Mouse (Mus musculus): Measurements from ENCODE around the gene Apoc1. TPM values are rescaled to one million over a fixed set of nuclear protein-coding genes. Genes with fewer than 3 reads are reported as not detected.

The Apoc1 gene
- total RNA-seq, 4 experiments from 2014 or later: 5.3 to 10.7 (median 6.0) TPM

DNA sequence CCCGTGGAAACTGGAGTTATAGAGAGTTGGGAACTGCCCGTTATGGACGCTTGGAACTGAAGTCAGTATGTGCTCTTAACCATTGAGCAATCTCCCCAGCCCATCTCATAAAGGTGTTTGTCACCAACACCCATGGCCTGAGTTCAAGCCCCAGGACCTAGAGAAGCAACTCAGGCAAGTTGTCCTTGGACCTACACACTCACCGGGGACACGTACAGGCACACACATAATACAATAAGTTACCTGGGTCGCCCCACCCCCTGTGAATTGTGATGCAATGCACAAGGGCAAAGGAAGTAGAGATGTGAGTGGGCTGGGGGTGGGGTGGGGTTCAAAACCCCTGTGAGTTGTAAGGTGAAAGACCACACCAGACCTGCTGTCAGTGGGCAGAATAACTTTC is 5.9 kb downstream of the Apoc1 start:
- no peak for DNase-seq (ENCODE audit: low spot score in 2 of 2)

- DNase-seq (ENCODE audit: low spot score in 2 of 2): no peak
Observed at GRCm38 (mm10) chr7:19685374-19685773, 7.1 kb downstream of the Apoc1 start.

DNA sequence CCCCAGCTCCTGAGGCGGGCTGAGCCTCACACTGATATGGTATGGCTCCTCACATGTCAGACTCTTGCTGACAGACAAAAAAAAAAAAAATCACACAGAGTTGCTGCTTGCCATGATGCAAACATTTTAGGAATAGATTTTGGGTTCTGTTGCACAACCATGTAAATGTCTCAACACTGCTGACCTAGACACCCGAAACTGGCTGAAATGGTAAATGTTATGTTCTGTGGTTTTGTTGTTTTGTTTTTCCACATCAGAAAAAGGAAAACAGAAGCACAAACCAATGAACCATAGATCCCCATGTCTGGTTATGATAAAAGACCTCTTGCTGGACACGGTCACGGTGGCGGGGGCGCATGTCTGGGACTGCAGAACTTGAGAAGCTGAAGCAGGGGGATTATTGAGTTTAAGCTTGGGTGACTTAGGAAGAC is 8.7 kb downstream of the Apoc1 start:
- DNase-seq (ENCODE audit: low spot score in 2 of 2): no peak

DNA sequence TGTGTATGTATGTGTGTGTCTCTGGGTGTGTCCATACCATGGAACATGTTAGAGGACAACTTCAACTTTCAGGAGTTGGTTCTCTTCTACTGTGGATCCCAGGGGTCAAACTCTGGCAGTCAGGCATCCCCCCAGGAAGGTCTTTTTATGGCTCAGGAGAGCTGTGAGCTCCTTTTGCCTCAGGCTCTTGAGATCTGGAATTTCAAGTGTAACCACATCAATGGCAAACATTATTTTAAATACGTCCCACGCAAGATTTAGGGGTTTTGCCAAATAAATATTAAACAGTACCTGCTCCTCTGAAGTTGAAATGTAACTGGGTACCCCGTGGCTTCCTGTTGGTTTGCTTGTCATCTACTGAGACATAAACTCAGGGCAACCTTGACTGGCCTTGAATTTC is 9.5 kb downstream of the Apoc1 start:
- no peak for DNase-seq (ENCODE audit: low spot score in 2 of 2)

GRCm38 (mm10) chr7:19681202-19681694 is 11.2 kb downstream of the Apoc1 start, which contains the start of the genes Gm44805 and Apoc4:
Gene Gm44805 (minus strand): TSS chr7:19681423.
Gene Apoc4 (minus strand): TSS chr7:19681479.
- DNase-seq (ENCODE audit: low spot score in 2 of 2): no peak

- no peak for DNase-seq (ENCODE audit: low spot score in 2 of 2)
Observed at GRCm38 (mm10) chr7:19680702-19681101, 11.8 kb downstream of the Apoc1 start.

DNA sequence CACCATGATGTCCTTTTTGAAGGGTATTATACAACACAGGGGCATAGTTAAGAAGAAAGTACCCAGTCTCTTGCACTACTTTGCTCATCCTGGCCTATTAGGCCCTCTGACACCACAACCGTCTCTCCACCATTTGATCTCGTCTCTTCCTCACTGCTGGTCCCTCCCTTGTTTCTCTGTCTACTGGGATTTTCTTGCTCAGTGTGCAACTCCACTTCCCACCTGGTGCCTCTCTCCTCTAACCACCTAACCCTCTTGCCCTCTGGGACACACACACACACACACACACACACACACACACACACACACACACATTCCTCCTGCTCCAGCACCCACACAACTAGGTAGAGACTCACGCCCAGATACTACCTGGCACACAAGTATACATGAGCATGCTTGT is 13.6 kb downstream of the Apoc1 start:
- DNase-seq (ENCODE audit: low spot score in 2 of 2): no peak

- DNase-seq (ENCODE audit: low spot score in 2 of 2): no peak
Observed at GRCm38 (mm10) chr7:19677872-19678271, 14.6 kb downstream of the Apoc1 start, which contains the start of gene Apoc2. Gene Apoc2 (minus strand): TSS chr7:19677941.

GRCm38 (mm10) chr7:19676662-19677061 is 15.8 kb downstream of the Apoc1 start:
- no peak for DNase-seq (ENCODE audit: low spot score in 2 of 2)

DNA sequence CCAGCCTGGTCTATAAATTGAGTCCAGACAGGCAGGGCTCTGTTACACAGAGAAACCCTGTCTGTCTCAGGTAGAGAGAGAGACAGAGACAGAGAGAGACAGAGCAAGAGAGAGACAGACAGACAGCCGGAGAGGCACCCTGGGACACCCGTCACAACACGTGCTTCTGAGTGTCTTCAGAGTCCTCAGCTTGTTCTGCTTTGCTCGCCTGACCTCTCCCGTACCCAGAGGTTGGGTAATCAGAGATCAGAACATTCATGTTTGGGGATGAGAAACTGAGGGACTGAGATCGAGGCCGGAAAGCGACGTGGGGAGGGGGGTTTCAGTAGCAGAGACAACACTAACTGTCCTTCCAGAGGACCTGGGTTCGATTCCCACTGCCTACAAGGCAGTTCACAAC is 16.6 kb downstream of the Apoc1 start:
- no peak for DNase-seq (ENCODE audit: low spot score in 2 of 2)

GRCm38 (mm10) chr7:19673083-19673699 is 19.3 kb downstream of the Apoc1 start:
- no peak for DNase-seq (ENCODE audit: low spot score in 2 of 2)

- DNase-seq (ENCODE audit: low spot score in 2 of 2): no peak
Observed at GRCm38 (mm10) chr7:19671511-19671910, 20.9 kb downstream of the Apoc1 start.

- peak; percentile 94 to 96 for DNase-seq (ENCODE audit: low spot score in 2 of 2)
Observed at GRCm38 (mm10) chr7:19668947-19669721, 23.3 kb downstream of the Apoc1 start.

- DNase-seq (ENCODE audit: low spot score in 2 of 2): no peak
Observed at GRCm38 (mm10) chr7:19667434-19667833, 25.0 kb downstream of the Apoc1 start.

DNA sequence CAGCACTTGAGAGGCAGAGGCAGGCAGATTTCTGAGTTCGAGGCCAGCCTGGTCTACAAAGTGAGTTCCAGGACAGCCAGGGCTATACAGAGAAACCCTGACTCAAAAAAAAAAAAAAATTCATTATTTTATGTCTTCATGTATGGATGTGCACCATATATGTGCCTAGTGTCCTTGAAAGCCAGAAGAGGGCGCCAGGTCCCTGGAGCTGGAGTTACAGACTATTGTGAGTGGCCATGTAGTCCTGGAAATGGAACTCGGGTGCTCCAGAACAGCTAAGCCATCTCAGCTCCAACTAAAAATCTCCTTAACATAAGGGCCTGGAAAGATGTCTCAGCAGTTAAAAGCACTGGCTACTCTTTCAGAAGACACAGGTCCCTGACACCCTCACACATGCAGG is 25.7 kb downstream of the Apoc1 start:
- DNase-seq (ENCODE audit: low spot score in 2 of 2): no peak

- peak; percentile 96 to 98 for DNase-seq (ENCODE audit: low spot score in 2 of 2)
Observed at GRCm38 (mm10) chr7:19664955-19665841, 27.3 kb downstream of the Apoc1 start, which contains the start of gene Clptm1. Gene Clptm1 (minus strand): TSS chr7:19665033.

GRCm38 (mm10) chr7:19664455-19664954 is 28.0 kb downstream of the Apoc1 start:
- no peak for DNase-seq (ENCODE audit: low spot score in 2 of 2)

GRCm38 (mm10) chr7:19663940-19664339 is 28.5 kb downstream of the Apoc1 start:
- no peak for DNase-seq (ENCODE audit: low spot score in 2 of 2)

DNA sequence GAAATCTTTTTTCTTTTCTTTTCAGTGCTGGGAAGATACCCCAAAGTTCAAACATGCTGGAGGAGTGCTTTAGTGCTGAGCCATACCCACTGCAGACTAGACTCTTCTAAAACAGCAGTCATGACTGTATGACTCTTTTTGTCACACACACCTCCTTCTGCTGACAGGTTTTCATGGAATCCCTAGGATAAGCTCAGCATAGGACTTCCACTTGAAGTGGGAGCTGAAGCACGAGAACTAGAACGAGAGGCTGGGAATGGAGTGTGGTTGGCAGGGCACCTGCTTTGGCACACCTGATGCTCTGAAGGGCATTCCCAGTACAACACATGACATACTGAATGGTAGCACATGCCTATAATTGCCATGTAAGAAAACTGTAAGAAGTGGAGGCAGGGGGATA is 39.8 kb downstream of the Apoc1 start:
- DNase-seq (ENCODE audit: low spot score in 2 of 2): no peak

DNA sequence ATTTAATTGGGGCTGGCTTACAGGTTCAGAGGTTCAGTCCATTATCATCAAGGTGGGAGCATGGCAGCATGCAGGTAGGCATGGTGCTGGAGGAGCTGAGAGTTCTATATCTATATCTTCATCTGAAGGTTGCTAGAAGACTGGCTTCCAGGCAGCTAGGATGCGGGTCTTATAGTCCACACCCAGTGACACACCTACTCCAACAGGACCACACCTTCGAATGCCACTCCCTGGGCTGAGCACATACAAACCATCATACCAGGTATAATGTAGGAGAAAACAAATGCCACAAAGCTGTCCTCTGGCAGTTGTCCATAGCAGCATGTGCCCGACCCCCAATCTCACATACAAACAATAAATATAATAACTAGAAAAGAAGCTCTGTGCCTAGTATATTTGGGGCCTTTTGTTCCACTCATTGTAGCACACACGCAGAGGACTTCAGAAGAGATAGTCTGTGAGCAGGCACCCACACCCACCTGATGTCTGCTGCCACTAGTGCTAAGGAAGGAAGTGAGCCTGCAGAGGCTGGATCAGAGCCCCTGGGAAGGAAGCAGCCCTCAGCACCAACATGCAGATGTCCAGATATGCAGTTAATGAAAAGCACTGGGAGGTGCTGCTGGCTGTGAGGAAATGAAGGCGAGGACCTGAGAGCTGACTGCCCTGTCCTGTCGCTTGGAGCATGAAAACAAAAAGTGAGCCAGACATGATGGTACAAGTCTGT is 41.2 kb downstream of the Apoc1 start:
- no peak for DNase-seq (ENCODE audit: low spot score in 2 of 2)

DNA sequence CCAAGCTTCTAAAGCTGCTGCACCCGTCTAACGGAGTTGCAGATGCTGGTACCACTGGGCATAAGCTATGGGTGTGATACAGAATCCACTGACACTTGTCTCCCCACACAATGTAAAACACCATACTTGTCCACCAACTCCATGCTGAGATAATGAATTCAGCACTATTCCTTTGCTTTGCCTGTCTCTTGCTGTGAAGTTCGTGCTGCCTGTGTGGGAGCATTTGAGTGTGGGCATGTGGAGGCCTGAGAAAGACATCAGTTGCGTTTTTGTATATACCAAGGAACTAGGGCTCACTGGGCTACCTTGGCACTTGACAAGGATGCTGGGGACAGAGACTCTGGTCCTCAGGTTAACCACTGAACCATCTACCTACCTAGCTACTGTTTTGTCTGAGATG is 51.2 kb downstream of the Apoc1 start:
- DNase-seq (ENCODE audit: low spot score in 2 of 2): no peak
